Mouse (Mus musculus): ENCODE data around the gene Smim4.

- no peak for TF ChIP-seq BHLHE40 (IDR thresholded peaks at IDR 0.05; ENCODE audit: low read depth, low read length)
- no peak for TF ChIP-seq ZC3H11A (IDR thresholded peaks at IDR 0.05; ENCODE audit: low read depth, low read length)
- no peak for TF ChIP-seq MAX (IDR thresholded peaks at IDR 0.05; ENCODE audit: low read length)
- no peak for TF ChIP-seq ETS1 (conservative IDR thresholded peaks at IDR 0.05; ENCODE audit: low read depth, low read length)
- TF ChIP-seq POLR2A (IDR thresholded peaks at IDR 0.05; ENCODE audit: low read depth, low read length): no peak
- TF ChIP-seq HCFC1 (IDR thresholded peaks at IDR 0.05; ENCODE audit: low read depth, low read length): no peak
- TF ChIP-seq GABPA (IDR thresholded peaks at IDR 0.05; ENCODE audit: insufficient replicate concordance, low read depth, low read length): no peak
- TF ChIP-seq MXI1 (IDR thresholded peaks at IDR 0.05; ENCODE audit: low read depth, low read length): no peak
- TF ChIP-seq CTCF (conservative IDR thresholded peaks at IDR 0.05 in 1 of 2, IDR thresholded peaks at IDR 0.05 in 1 of 2; ENCODE audit: low read depth in 2 of 2, low read length in 2 of 2): no peak
- no peak for TF ChIP-seq POLR2AphosphoS2 (IDR thresholded peaks at IDR 0.05; ENCODE audit: low read depth, low read length)
- TF ChIP-seq E2F4 (IDR thresholded peaks at IDR 0.05; ENCODE audit: insufficient replicate concordance, low read depth, low read length): no peak
- no peak for TF ChIP-seq USF2 (conservative IDR thresholded peaks at IDR 0.05; ENCODE audit: low read depth, low read length)
- TF ChIP-seq ELF1 (IDR thresholded peaks at IDR 0.05; ENCODE audit: low read depth, low read length): no peak
- TF ChIP-seq SMC3 (IDR thresholded peaks at IDR 0.05; ENCODE audit: low read depth, low read length): no peak
Measured at GRCm38 (mm10) chr14:31088515-31088914, 40.2 kb downstream of the Smim4 start.

Data from CH12.LX (cell line).